Mouse (Mus musculus) heart, postnatal 0 days (tissue): ENCODE results near the gene Gm21969.

Experiments
- CTCF ChIP-seq: IDR thresholded peaks from 2 replicates; pipeline ENCODE4 v1.5.1; 2016; ENCODE audit warnings: antibody characterized with exemption, control low read depth, low read depth
- EP300 ChIP-seq: IDR thresholded peaks from 2 replicates; pipeline ENCODE4 v1.6.1; 2016; ENCODE audit warnings: antibody characterized with exemption, low read depth

- peak; percentile 87 for TF ChIP-seq CTCF
- no peak for TF ChIP-seq EP300
Observed at GRCm38 (mm10) chr4:139602357-139603244, at the start of gene Gm21969.
